Mouse (Mus musculus) mesoderm, embryonic 11.5 days (tissue): Measurements from ENCODE around the gene Ksr2.

Experiments
- DNase-seq: peaks from one replicate; pipeline ENCODE4 v3.0.0-alpha.2; 2012; ENCODE audit warnings: low read depth, low spot score

Ksr2 gene

DNA sequence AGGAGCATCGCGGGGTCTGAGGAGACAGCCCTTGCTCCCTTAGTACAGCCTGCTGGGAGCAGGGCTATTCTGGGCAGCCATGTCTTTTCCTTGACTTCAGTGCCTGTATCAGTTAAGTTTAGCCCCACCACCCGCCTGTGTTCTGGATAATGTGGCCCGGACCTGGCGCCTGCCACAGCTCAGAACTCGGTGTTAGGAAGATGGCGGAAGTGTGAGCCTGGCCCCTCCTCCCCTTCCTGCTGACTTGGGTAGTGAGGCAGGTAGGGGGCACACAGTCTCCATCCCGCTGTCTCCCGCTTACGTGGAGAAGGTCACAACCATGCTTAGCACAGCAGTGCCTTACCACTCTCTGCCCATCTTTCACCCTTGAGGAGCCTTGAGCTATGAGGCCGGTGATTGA, 68.2 kb downstream of the Ksr2 start:
- DNase-seq: no peak

DNA sequence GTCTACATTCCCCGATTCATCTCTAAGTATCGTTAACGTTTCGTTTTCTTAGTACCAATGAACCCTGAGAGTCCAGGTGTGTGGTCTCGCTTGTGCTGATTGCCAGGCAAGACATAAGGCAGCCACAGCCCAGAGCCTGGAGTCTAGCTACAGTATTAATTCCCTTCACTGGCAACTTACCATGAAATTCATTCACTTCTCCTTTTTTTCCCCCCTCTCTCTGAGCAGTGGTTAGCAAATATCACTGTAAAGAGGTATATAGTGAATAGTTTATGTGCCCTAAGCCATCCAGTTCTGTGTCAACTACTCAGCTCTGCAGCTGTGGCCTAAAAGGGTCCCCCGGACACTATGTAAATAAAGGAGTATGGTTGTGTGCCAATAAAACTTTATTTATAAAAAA, 71.6 kb downstream of the Ksr2 start:
- DNase-seq: no peak

DNA sequence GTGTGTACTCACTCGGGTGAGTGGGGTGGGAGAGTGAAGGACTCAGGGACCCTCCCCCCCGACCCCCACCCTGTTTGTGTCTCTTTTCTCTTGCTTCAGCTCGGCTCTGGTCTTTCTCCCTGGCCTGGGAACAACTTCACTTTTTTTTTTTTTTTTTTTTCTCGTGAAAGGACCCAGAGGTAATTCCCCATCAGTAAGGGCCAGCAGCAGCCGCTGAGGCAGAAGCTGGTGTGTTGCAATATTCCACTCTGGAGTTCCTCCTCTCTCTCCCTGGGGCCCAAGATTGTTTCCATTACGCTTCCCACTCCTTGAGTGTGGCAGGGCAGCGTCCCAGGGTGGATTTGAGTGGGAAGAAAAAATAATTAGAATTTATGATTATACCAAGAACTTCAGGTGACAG, 72.3 kb downstream of the Ksr2 start:
- no peak for DNase-seq

DNA sequence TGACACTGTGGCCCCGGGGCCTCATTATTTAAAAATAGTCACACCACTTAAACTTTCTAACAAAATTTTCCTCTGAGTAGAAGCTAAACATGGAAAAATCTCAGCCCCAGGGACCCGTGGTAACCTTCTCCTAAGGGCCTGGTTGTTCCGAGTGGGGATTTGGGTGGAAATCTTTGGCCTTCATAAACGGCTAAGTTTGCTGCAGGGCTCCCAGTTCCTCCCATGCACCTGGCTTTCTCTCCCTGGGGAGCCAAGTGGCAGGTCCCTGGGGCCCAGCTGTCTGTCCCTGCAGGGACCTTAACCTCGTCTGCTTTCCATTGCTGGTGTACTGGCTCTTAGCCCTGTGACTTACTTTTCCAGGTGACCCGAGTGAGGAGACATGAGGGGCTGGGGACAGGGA, 74.4 kb downstream of the Ksr2 start:
- DNase-seq: no peak

DNA sequence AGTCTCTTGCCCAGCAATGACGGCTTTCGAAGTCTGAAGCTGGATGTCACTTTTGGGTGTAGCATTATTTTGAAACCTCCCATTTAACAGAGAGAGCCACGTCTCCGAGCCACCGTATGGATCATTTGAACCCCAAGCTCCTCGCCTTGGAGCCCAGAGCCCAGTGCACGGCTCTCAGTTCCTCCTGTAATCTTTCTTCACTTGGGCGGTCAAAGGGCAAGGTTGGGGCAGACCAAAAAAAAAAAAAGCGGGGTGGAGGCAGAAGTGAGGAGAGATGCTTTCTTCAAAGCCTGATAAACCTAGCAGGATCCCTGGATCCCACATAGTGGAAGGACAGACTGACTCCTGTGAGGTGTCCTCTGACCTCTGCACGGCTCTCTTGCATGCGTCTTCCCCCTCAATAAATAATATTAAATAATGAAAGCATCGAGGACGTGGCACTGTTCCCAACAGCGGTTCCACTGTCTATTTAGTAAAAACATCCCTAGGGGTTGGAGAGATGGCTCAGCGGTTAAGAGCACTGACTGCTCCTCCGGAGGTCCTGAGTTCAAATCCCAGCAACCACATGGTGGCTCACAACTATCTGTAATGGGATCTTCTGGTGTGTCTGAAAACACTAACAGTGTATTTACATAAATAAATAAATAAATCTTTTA, 75.0 kb downstream of the Ksr2 start:
- no peak for DNase-seq

DNA sequence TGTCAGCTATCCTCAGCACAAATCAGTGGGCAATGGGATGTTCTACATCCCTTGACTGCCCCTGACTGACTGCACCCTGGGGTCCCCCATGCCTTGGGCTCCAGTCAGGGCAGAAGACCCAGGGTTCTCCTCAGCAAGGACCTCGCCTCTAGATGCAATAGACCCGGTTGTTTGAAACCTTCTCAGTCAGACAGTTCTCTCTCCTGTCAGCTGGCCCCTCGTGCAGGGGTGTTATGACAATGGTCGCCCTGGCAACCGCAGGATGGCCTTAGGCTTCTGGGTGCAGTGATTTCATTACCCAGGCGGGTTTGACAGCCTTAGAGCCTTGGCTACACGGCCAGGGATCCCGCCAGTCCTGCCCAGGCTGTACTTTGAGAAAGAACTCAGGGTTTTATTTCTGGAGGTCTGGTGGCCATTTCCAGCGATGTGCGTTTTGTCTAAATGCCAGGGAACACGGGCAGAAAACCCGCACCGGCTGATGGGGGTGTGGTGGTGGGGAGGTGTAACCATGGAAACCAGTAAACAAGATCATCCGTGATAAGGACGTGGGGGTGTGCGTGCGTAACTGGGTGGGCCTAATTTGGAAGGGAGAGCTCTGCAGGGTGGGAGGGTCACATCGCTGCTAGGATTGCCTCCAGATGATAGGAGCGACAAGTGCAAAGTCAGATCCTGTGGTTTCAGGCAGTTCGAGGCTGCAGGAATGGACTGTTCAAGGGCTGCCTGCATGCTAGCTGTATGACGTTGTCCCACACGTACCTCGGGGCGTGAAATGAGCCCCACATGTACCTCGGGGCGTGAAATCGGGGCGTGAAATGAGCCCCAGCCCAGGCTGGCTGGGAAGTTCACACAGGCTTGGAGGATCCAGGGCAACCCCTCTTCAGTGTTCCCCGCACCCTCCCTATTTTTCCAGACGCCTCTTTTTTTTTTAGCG, 79.4 kb downstream of the Ksr2 start:
- peak; percentile 83 for DNase-seq

DNA sequence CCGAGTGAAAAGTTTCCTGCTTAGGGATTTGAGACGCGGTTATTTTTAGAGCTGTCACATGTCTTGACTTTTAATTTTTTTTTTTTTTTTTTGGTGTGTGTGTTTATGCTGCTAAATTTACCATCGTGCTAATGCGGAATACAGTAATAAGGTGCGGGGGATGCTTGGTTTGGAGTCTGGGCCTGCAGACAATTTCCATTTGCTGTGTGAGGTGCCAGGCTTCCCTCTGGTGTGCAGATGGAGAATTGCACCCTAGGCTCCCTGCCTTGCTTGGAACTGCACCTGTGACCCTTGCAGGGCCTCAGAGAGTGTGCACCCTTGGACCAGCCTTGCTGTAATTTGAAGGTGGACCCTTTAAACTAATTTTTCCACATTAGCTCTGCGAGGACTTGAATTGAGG, 80.1 kb downstream of the Ksr2 start:
- DNase-seq: peak; percentile 82

DNA sequence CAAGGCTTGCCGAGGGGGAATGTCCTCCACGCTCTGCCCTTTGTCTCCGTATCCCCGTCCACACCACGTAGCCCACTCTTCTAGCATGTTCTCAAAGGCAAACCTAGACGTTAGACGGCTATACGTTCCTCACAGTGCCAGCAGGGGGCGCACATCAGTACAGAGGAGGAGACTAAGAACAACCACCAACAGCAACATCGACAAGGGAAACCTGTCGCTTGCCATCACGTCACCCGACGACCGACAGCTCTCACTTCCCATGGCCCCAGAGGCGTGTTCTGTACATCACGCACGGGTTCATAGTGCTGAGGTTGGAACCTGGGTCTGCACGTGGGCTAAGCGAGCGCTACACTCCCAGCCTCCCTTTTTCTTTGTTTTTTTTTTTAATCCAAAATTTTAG, 83.3 kb downstream of the Ksr2 start:
- DNase-seq: peak; percentile 37

DNA sequence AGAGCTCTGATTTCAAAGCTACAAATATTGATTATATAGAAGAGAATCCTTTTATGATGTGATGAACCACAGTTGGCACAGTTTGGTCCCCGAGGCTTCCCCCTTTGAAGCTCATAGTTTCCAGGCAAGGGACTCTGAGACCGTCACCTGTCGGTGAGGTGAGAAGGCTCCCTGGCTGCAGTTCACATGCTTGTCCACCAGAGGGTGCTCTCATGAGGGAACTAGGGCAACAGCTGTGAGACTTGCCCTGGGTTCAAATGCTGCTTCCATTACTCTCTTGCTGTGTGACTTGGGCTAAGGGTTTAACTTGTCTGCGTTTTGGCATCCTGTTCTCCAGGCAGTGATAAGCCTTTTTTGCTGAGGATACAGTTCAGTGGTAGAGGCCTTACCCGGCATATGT, 88.8 kb downstream of the Ksr2 start:
- DNase-seq: no peak

DNA sequence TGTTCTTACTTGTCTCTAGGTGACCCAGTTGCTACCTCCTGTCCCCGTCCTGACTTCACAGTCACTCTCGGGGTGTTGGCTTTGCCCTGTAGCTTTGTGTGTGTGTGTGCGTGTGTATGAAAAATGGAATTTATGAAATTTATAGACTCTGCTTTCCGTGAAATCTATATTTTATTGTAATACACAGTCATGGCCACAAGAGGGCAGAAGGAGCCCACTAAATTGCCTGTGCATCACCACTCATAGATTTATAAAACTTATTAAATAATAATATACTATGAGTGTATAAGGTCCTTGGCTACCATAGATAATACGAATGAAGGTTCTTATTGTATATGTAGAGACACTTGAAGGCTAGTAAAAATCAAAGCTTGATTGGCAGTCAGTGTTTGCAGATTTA, 90.6 kb downstream of the Ksr2 start:
- DNase-seq: no peak

DNA sequence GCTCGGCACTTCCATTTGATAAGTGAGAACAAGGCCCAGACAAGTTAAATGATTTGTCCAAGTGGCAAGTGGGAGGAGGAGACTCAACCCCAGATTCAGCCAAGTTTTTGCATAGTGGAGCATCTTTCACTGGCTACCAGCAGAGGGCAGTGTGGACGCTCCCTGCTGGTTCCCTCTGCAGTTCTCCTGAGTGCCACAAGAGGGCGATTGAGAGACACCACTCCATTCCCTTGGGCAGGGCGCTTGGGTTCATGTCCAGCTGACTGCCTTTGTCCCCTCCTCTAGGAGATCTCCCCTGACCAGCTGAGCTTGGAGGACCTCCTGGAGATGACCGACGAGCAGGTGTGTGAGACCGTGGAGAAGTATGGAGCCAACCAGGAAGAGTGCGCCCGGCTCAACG, 91.4 kb downstream of the Ksr2 start:
- peak; percentile 52 for DNase-seq

DNA sequence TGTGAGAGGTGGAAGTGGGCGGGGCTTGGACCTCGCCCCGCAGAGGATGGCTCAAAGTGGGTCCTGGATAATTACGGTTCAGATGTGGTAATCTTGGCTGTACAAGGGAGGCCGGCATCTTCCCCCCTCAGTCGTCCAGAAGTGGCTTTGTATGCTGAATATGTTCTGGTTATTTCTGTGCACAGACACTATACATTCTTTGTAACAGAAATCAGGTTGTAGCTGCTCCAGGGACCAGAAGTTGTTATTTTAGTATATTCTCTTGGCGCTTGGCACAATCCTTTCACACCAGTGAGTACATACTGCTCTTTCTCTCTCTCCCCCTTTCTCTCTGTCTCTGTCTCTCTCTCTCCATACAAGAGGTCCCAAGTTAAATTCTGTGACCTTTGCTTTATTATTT, 92.0 kb downstream of the Ksr2 start:
- DNase-seq: no peak

DNA sequence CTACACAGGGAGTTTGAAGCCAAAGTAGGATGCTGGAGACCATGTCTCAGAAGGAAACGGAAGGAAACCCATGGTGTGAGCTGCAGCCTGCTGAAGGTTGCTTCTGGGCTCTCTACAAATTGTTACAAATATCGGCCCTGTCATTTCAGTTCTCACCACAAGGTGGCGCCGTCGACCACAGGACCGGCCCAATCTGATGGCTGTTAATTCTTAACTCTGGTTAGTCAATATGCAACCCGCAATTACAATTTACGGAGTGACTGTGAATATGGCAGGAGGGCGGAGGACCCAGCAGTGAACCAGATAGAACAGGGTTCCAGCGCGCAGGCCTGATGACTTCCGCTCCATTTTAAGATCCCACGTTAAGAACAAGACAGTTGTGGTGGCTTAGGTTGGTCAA, 92.6 kb downstream of the Ksr2 start:
- DNase-seq: peak; percentile 56

DNA sequence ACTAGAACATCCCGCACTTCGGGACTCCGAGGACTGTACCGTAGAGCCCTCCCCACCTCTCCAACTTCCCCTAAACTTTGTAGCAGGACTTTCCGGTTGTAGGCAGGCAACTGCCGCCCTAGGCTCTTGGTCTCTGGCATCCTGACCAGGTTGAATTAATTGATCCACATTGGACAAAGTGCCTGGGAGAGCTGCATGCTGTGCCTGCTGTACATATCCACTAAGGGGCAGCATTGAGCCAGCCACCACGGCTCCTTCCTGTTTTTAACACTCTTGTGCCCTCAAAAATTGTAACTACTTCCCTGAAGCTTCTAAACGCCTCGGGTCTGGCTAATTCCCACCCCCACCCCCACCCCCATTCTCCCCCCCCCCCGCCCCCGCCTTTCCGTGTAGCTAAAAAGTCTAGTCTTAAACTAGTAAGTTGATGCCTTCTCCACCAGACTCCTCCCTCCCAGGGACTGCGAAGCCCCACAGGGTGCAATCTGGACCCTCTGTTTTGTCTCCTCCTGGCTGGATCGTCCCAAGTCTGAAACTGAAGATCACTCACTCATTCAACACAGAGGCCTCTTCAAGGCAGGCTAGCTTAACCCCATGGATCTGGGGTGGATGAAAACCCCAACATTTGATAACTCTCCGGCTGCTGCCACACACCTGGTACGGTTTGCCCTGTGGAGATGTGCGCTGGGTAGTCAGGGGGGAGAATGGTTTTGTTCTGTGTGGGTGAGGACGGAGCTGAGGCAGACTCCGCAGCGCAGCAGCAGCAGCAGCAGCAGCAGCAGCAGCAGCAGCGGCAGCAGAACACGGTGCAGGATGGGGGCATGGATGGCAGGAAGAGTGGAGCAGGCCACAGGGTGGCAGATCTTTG, 95.9 kb downstream of the Ksr2 start:
- peak; percentile 52 for DNase-seq

DNA sequence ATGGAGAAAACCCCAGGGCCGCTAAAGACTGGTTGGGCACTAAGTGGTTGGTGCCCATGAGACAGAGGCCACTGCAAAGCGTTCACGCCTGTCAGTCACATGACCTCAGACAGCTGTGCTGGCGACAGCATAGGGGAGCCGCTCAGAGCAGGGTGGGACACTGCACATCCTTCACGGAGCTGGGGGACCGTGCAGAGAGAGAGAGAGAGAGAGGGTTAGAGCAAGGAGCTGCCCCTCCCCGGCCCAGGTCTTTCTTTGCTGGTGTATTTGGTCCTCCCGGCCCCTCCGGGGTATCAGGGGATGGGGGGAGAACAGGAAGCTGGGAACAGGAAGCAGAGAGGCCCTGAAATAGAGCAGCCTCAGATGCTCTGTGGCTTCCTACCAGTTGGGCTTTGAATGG, 97.1 kb downstream of the Ksr2 start:
- no peak for DNase-seq

DNA sequence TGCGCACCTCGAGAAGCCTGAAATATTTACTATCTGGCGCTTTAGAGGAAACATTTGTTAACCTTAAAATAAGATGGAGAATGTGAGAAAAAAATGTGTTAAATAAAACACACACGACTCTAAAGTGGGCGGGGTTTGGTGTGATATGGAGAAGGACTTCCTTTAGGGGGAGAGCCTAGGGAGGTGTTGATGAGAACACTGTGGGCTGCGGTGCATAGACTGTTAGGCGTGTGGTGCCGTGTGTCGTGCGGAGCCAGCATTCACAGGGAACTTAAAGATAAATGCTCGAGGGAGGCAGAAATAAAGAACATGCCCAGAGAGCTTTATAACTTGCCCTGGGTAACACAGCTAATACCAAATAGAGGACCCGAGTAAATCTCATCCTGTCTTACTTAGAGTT, 101.6 kb downstream of the Ksr2 start:
- DNase-seq: no peak

DNA sequence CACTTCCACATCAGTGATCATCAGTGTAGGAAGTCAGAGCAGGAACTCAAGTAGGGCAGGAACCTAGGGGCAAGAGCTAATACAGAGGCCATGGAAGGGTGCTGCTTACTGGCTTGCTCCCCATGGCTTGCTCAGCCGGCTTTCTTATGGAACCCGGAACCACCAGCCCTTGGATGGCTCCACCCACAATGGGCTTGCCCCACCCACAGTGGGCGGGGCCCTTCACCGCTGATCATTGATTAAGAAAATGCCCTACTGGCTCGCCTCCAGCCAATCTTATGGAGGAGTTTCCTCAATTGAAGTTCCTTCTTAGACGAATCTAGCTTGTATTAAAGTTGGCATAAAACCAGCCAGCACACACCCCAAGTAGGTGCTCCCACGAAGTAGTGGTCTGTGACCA, 102.1 kb downstream of the Ksr2 start:
- DNase-seq: no peak

DNA sequence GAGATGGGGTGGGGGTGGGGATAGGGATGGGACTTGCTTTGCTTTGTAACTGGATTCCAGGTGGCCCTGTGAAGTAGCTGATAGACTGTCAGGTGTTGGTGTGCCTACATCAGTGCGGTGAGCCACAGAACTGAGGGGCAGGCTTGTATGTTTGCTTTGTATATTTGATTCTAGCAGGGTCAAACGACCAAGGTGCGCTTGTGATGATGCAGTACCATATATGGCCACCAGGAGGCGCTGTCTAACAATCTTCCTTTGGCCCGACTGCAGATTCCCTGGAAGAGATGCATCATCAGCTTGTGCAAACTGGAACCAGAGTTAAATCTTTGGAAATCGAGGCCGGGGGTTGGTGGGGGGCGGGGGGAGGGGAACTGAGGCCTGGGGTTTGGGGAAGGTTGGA, 102.8 kb downstream of the Ksr2 start:
- DNase-seq: peak; percentile 80

DNA sequence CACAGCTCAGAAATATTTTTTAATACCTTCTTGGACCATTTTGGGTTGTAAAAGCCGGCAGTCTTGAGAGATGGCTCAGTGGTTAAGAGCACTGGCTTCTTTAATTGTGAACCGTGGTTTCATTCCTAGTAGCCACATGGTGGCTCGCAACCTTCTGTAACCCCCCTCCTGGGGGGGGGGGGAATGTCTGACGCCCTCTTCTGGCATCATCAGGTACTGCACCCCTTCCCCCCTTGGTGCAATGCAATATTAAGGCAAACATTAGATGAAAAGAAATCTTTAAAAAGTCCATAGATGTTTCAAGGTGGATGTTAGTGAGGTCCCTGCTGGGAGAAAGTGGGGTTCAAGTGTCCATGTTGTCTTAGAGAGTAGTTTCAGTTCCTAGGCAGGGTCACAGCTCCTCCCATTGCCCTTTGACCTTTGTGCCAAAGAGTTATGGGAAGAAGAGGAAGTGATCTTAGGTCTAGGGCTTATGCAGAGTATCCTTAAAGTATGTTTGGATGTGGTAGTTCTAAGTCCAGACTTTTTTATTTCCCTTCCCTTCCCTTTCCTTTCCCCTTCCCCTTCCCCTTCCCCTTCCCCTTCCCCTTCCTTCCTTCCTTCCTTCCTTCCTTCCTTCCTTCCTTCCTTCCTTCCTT, 106.2 kb downstream of the Ksr2 start:
- no peak for DNase-seq

DNA sequence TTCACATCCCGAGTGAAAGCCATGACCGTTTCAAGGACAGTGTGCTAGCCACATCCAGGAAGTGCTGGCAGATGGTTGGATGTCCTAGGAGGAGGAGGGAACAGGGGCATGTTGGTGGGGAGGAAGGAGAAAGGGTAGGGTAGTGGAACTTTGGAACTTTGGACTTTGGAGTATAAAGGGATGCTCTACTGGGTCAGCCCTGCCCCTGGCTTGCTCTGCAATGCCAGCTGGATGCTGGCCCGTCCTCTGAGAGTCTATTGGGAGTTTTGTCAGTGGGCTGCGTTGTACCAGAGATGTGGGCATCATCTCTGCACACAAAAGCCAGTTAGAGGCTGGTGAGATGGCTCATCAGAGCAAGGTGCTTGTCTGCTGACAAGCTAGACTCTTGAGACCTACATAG, 107.4 kb downstream of the Ksr2 start:
- DNase-seq: no peak

DNA sequence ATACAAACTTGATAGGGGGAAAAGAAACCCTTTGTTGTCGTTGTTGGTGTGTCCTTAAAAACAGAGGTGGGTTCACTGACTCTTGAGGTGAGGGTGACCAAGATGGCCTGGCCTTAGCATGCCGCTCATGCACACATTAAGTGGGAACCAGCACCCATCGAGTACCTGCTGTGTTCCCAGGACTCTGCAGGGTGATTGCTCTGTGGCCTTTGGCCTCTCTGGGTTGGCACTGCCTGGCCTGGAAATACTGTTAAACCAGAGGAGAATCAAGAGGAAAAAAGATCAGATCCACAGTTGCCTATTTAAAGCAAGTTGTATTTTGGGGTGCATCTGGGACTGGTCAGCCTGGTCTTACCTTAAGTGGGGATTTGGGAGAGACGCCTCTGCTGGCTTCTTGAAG, 107.9 kb downstream of the Ksr2 start:
- DNase-seq: no peak

DNA sequence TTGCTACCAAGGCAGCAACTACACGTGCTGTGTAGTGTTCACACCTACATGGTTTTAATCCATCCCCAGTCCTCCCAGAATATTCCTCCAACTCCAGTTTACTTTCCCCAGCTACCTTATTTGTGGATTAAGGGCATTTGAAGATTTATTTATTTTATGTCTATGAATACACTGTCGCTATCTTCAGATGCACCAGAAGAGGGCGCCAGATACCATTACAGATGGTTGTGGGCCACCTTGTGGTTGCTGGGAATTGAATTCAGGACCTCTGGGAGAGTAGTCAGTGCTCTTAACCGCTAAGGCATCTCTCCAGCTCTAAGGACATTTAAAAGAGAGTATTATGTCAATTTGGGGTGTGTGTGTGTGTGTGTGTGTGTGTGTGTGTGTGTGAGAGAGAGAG, 108.7 kb downstream of the Ksr2 start:
- DNase-seq: no peak
